Mouse (Mus musculus): ENCODE results near the gene Enpp3.

GRCm38 (mm10) chr10:24758326-24758915 is 84.2 kb downstream of the Enpp3 start:
- no peak for TF ChIP-seq CTCF (IDR thresholded peaks at IDR 0.05; ENCODE audit: extremely low read depth, insufficient read depth, insufficient read length, insufficient replicate concordance)
- no peak for TF ChIP-seq POLR2A (IDR thresholded peaks at IDR 0.05; ENCODE audit: low read depth, low read length)

All from spleen, adult 2 months (tissue).